Mouse (Mus musculus): ENCODE measurements around the gene Arrdc5. TPM values are rescaled to one million over a fixed set of nuclear protein-coding genes. Genes with fewer than 3 reads are reported as not detected.
A peak's percentile ranks its signal among the peaks of the same experiment; 100 is the strongest.

Gene Arrdc5
- polyA plus RNA-seq, 2 experiments = not detected

DNA sequence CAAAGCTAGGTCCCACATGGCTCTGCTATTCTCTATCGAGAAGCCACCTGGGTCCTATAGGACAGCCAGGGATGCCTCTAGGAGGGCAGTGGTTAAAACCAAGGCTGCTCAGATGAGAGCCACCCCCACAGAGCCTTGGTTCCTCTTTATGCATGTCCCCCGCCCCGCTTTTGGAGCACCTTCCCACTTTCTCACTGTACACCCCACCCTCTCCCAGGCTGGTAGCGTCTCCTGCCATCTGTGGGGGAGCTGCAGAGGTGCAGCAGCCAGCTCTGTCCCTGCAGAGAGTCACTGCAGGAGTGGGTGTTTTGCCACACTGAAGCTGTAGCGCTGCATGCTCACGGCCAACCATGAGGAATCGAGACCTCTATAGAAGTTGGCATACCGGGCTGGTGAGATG, 16.8 kb downstream of the Arrdc5 start:
- DNase-seq (ENCODE audit: low spot score) = no peak
- 0 out of 2 replicates have a peak overlapping the region, but pooled peaks have one; percentile 21 for H3K9ac ChIP-seq (ENCODE audit: low read depth, low read length, severe bottlenecking)
- H3K4me1 ChIP-seq (ENCODE audit: control insufficient read depth, insufficient read depth, low read length) = peaks cover 7% of the 10 kb centered on the region
- WGBS = 94% methylated on average over 8 of the region's 8 CpGs
- peaks cover 71% of the 10 kb centered on the region for H3K36me3 ChIP-seq (ENCODE audit: control insufficient read depth, insufficient read depth, low read length)
- H3K27ac ChIP-seq (replicated peaks; ENCODE audit: low read depth, low read length) = no peak overlapping the region
- no peak for TF ChIP-seq POLR2A (IDR thresholded peaks at IDR 0.05; ENCODE audit: borderline replicate concordance, extremely low read depth, insufficient read depth, insufficient read length)
- ATAC-seq (ENCODE audit: low FRiP score, low read depth) = no peak
- no peaks in the 10 kb centered on the region for H3K27me3 ChIP-seq (ENCODE audit: control insufficient read depth, insufficient read depth, low read length)
- no peaks in the 10 kb centered on the region for H3K9me3 ChIP-seq (ENCODE audit: control insufficient read depth, low read length)
- H3K4me3 ChIP-seq (replicated peaks; ENCODE audit: low read length) = no peak overlapping the region
- H3K4me2 ChIP-seq (replicated peaks; ENCODE audit: low read depth, low read length, severe bottlenecking) = no peak overlapping the region

DNA sequence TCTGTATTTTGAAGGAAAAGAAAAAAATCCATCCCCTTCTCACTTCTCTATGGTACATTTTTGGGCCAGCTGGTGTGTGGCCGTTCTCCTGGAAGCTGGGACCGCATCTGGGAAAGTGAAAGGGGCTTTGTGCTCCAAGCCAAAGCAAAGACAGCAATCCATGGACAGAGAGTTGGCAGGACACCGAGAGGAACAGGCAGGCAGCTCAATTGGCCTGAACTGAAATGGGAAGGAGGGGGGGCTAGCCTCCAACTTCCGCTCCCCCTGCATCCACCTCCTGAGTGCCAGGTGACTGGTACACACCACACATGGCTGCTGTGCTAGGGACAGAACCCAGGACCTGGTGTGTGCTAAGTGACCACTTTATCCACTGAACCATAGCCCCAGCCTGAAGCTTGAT, 17.3 kb downstream of the Arrdc5 start:
- Histone ChIP-seq H3K4me2 (replicated peaks; ENCODE audit: low read depth, low read length, severe bottlenecking) (no peak overlapping the region), H3K36me3 (ENCODE audit: control insufficient read depth, insufficient read depth, low read length) (peaks cover 71% of the 10 kb centered on the region), H3K9me3 (ENCODE audit: control insufficient read depth, low read length) (no peaks in the 10 kb centered on the region), H3K4me1 (ENCODE audit: control insufficient read depth, insufficient read depth, low read length) (peaks cover 2% of the 10 kb centered on the region), H3K4me3 (replicated peaks; ENCODE audit: low read length) (no peak overlapping the region), H3K27ac (replicated peaks; ENCODE audit: low read depth, low read length) (no peak overlapping the region), H3K9ac (ENCODE audit: low read depth, low read length, severe bottlenecking) (0 out of 2 replicates have a peak overlapping the region, but pooled peaks have one; percentile 21), H3K27me3 (ENCODE audit: control insufficient read depth, insufficient read depth, low read length) (no peaks in the 10 kb centered on the region)
- WGBS = 79% methylated on average over 4 of the region's 4 CpGs
- ATAC-seq (ENCODE audit: low FRiP score, low read depth) (no peak), DNase-seq (ENCODE audit: low spot score) (no peak)
- no peak for TF ChIP-seq POLR2A (IDR thresholded peaks at IDR 0.05; ENCODE audit: borderline replicate concordance, extremely low read depth, insufficient read depth, insufficient read length)

DNA sequence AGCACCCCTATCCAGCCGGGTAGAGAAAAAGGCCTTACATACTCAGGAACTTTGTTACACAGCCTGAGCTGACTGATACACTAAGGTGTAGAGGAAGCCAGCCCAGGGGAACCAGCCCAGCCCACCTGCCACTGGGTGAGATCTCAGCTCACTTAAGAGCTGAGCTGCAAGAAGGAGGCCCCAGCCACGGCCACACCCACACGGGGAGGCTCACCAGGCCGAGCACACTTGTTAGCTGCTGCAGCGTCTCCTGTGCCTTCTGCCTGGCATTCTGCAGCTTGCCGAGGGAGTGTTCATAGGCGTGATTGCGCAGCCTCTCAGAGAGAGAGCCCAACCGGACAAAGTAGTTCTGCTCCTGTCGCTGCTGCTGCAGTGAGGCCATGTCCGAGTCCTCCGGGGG, 18.9 kb downstream of the Arrdc5 start:
- 83% methylated on average over 12 of the region's 12 CpGs for WGBS
- Histone ChIP-seq H3K4me2 (replicated peaks; ENCODE audit: low read depth, low read length, severe bottlenecking) (no peak overlapping the region), H3K27me3 (ENCODE audit: control insufficient read depth, insufficient read depth, low read length) (no peaks in the 10 kb centered on the region), H3K4me1 (ENCODE audit: control insufficient read depth, insufficient read depth, low read length) (peaks cover 7% of the 10 kb centered on the region), H3K4me3 (replicated peaks; ENCODE audit: low read length) (no peak overlapping the region), H3K36me3 (ENCODE audit: control insufficient read depth, insufficient read depth, low read length) (peaks cover 62% of the 10 kb centered on the region), H3K9me3 (ENCODE audit: control insufficient read depth, low read length) (no peaks in the 10 kb centered on the region), H3K27ac (replicated peaks; ENCODE audit: low read depth, low read length) (no peak overlapping the region), H3K9ac (ENCODE audit: low read depth, low read length, severe bottlenecking) (no peak overlapping the region)
- DNase-seq (ENCODE audit: low spot score) = no peak
- ATAC-seq (ENCODE audit: low FRiP score, low read depth) = no peak
- no peak for TF ChIP-seq POLR2A (IDR thresholded peaks at IDR 0.05; ENCODE audit: borderline replicate concordance, extremely low read depth, insufficient read depth, insufficient read length)

DNA sequence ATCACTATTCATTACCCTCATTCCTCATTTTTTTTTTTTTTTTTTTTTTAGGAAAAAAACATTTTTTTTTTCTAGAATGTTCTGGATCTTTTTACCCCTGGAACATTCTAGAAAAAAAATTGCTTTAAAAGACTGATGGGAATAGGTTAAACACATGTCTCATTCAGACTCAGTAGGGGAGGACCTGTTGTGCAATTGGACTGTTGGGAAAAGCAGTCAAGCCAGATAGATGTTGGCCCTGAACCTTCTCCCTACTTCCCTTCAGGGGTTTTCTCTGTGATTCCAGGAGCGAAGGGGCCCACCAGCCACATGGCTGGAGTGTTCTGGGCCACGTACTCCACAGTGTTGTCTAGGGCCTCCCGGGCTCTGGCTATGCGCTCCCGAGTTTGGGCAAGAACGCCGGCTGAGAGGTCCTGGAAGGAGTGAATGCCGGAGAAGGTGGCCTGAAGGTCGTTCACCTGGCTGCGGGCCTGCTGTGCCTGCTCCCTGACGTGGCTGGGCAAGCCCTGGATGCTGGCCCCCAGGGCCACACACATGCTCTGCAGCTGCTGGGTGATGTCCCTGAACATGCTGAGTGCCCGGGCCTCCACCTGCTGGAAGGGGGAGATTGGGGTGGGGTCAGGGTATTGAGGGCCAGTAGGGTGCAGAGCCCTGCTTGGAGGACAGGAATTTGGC, 20.5 kb downstream of the Arrdc5 start:
- WGBS = 84% methylated on average over 10 of the region's 12 CpGs
- Histone ChIP-seq H3K9ac (ENCODE audit: low read depth, low read length, severe bottlenecking) (no peak overlapping the region), H3K27me3 (ENCODE audit: control insufficient read depth, insufficient read depth, low read length) (no peaks in the 10 kb centered on the region), H3K9me3 (ENCODE audit: control insufficient read depth, low read length) (no peaks in the 10 kb centered on the region), H3K27ac (replicated peaks; ENCODE audit: low read depth, low read length) (no peak overlapping the region), H3K4me1 (ENCODE audit: control insufficient read depth, insufficient read depth, low read length) (peaks cover 11% of the 10 kb centered on the region), H3K4me2 (replicated peaks; ENCODE audit: low read depth, low read length, severe bottlenecking) (no peak overlapping the region), H3K36me3 (ENCODE audit: control insufficient read depth, insufficient read depth, low read length) (peaks cover 46% of the 10 kb centered on the region), H3K4me3 (replicated peaks; ENCODE audit: low read length) (no peak overlapping the region)
- DNase-seq (ENCODE audit: low spot score) (no peak), ATAC-seq (ENCODE audit: low FRiP score, low read depth) (no peak)
- TF ChIP-seq POLR2A (IDR thresholded peaks at IDR 0.05; ENCODE audit: borderline replicate concordance, extremely low read depth, insufficient read depth, insufficient read length) = no peak

DNA sequence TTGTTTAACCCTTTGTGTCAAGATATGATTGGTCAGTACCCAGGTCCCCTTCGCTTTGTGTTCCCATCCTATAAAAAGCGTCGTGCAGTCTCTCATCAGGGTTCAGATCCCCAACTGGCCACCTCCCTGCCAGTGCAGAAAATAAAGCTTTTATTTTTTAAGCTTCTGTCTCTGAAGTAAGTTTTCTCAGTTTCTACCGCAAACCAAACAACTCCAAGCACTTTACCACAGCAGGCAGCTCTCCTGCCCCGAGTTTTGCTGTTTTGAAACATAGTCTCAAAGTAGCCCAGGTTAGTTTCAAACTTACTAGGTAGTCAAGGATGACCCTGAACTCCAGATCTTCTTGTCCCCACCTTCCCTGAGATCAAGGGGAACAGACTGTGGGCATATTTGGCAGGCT, 21.7 kb downstream of the Arrdc5 start:
- no peak overlapping the region for H3K27ac ChIP-seq (replicated peaks; ENCODE audit: low read depth, low read length)
- peaks cover 11% of the 10 kb centered on the region for H3K4me1 ChIP-seq (ENCODE audit: control insufficient read depth, insufficient read depth, low read length)
- no peaks in the 10 kb centered on the region for H3K9me3 ChIP-seq (ENCODE audit: control insufficient read depth, low read length)
- peaks cover 40% of the 10 kb centered on the region for H3K36me3 ChIP-seq (ENCODE audit: control insufficient read depth, insufficient read depth, low read length)
- whole genome bisulfite sequencing = 90% methylated on average over 5 of the region's 5 CpGs
- DNase-seq (ENCODE audit: low spot score) = no peak
- TF ChIP-seq POLR2A (IDR thresholded peaks at IDR 0.05; ENCODE audit: borderline replicate concordance, extremely low read depth, insufficient read depth, insufficient read length) = no peak
- H3K4me2 ChIP-seq (replicated peaks; ENCODE audit: low read depth, low read length, severe bottlenecking) = no peak overlapping the region
- ATAC-seq (ENCODE audit: low FRiP score, low read depth) = no peak
- H3K9ac ChIP-seq (ENCODE audit: low read depth, low read length, severe bottlenecking) = no peak overlapping the region
- H3K4me3 ChIP-seq (replicated peaks; ENCODE audit: low read length) = no peak overlapping the region
- no peaks in the 10 kb centered on the region for H3K27me3 ChIP-seq (ENCODE audit: control insufficient read depth, insufficient read depth, low read length)

Measured in limb, embryonic 14.5 days (tissue).